Mouse (Mus musculus) right cerebral cortex, postnatal 36 days (tissue): ENCODE measurements around the gene Ndufa7.
"Not testable (repeated sequence)": the region's sequence is repeated elsewhere in the genome, so short reads cannot be mapped to it uniquely, and the experiment has no call there.

Experiments
- DNase-seq, 2 experiments: peaks; one replicate each; pipeline ENCODE4 v3.0.0; 2022; ENCODE audit warnings: low spot score in 2 of 2, mixed read lengths in 1 of 2

The Ndufa7 gene

DNA sequence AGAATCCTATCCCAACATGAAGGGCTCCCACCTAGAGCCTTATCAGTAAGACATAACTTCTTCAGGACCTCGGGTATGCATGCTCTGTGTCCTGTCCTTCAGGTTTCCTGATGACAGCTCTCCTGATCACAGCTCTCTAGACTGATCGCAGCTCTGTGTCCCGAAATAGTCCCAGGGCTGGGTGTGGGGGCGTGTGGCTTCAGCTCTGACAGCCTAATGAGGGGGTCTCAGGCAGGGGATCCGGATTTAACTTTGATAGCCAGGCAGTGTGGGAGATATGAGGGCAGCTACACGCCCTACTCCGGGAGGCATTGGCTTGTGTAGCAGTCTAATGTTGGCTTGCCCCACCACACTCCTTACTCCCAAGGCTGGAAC lies 13.2 kb upstream of the Ndufa7 start:
- DNase-seq = no peak

DNA sequence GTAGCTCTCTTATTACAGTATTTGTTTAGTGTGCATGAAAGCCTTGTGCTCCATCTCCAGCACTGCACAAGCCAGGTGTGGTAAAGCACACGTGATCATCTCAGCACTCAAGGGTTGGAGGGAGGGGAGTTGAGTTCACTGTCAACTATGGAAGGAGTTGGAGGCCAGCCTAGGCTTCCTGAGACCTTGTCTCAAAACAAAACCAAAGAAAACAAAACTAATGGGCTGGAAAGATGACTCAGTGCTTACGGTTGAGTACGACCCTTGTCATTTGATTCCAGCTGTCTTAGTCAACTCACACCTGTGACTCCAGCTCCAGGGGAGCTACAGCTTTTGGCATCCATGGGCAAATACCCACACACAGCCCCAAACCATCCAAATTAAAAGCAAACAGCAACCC lies 11.9 kb upstream of the Ndufa7 start:
- no peak for DNase-seq

DNA sequence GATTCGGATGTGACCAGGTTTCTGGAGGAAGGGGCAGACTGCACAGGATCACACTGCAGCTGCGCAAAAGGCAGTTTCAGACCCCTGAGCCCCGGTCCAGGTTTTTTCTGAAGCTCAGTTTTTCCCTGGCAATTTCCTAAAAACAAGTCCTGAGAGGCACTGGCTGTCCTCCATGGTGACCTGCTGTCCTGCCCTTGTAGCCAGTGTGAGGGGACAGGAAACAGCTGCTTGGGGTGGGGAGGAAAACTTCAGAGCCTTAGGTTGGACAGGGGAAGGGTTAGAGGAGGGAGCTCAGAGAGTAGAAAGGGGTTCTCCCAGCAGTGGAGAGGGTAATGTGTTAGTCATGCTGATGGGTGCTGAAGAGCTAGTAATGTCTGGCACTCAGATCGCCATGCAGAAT lies 11.4 kb upstream of the Ndufa7 start:
- DNase-seq = no peak

DNA sequence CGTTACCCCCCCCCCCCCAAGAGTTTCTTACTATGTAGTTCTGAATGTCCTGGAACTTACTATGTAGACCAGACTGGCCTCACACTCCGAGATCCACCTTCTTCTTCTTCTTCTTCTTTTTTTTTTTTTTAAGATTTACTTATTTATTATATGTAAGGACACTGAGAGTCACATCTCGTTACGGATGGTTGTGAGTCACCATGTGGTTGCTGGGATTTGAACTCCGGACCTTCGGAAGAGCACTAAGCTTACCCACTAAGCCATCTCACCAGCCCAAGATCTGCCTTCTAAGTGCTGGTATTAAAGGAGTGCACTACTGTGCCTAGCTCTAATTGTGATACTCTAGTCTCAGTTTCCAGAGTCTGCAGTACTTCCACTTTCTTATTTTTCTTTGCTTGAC lies 9.0 kb upstream of the Ndufa7 start:
- DNase-seq = no peak

DNA sequence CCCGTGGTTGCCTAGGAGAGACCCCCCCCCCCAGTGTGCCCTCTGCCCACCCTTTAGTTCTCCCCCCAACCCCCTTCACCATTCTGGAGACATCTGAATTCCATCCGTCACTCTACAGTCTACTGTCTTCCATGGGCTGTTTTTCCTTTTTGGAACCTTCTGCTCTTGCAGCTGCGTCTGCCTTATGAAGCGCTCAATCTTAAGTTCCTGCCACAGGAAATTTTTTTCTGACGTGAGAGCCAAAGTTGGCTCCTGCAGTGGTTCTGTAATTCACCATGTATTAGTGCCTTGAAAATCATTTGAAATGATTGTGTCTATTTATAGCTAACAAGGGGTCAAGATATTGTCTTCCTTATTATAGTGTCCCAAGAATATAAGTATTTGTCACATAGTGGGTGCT lies 7.8 kb upstream of the Ndufa7 start:
- DNase-seq = no peak

DNA sequence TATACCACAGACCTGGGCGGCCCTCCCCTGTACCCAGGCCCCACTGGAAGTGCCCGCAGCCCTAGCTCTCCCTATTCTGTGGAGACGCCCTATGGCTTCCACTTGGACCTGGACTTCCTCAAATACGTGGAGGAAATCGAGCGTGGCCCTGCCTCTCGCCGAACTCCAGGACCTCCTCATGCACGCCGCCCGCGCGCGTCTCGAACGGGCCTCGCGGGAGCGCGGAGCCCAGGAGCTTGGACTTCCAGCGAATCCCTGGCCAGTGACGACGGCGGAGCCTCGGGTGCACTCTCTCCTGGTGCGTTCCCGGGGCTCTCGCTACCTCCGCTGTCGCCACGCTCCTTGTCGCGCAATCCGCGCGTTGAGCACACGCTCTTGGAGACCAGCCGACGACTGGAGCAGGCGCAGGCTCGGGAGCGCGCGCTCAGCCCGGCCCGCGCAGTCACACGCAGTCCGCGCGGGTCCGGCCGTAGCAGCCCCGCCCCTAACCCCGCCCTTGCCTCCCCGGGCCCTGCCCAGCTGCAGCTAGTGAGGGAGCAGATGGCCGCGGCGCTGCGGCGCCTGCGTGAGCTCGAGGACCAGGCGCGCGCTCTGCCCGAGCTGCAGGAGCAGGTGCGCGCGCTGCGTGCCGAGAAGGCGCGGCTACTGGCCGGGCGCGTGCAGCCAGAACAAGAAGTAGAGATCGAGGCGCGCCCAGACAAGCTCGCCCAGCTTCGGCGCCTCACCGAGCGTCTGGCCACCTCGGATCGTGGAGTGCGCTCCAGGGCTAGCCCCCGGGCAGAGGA lies 7.0 kb upstream of the Ndufa7 start:
- peak; percentile 90 to 92 for DNase-seq

DNA sequence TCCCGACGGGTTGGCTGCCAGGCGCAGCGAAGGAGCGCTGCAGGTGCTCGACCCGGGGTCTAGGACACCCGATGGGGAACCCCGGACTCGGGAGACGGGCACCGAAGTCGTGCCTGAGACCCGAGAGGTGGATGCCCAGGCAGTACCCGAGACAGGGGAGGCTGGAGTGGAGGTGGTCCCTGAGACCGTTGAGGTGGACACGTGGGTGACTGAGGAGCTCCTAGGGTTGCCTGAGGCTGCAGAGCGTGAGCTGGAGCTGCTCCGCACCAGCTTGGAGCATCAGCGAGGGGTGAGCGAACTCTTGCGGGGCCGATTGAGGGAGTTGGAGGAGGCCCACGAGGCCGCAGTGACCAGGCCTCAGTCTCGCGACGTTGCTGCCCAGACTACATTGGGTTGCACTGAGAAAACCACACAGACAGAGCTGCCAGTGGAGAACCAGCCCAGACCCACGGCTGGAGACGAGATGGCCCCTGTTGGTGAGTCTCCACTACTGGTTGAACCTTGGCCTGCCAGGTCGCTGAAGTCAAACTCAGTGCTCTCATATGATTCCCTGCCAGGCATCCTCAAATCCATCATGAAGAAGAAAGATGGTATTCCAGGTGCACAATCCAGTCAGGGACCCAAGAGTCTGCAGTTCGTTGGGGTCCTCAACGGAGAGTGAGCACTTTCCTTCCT lies 6.3 kb upstream of the Ndufa7 start:
- no peak for DNase-seq

DNA sequence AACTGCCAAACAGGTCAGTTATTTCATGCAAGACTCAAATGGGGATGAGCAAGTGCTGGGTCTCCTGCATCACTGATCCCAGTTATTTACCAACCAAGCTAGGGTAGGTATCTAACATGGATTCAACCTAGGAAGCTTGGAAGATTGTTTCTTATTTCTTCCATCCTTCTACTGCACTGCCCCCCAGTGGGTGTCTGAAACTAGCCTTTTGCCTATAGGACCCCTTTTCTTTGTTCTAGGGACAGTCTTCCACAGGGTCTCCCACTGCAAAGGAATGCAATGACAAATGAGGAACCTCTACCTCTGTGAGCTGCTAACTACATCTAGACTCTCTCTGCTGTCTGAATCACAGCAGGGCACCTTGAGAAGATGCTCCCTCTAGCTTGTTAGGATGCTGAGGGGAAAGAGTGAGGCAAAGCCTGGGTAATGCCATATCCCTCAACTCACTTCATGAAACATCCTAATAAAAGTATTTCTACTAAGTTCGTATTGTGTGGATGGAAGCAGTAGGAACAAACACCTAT lies 1.9 kb upstream of the Ndufa7 start:
- no peak for DNase-seq

DNA sequence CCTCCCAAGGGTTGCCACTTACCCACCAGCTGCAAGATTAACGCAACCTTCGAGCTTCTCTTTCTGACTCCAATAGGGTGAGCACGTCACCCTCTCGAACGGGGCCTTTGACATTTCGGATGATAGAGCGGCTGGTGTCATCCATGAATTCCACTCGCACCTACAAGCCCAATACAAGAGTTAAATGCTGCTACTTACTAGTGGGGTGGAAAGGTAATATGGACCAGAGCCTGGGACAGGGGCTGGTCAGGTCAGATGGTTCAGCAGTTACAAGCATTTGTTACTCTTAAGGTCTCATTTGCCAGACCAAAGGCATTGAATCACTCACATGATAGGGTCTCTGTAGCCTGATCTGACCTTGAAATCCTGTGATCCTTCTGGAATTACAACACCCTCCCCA lies 1.2 kb upstream of the Ndufa7 start:
- not testable (repeated sequence) for DNase-seq

DNA sequence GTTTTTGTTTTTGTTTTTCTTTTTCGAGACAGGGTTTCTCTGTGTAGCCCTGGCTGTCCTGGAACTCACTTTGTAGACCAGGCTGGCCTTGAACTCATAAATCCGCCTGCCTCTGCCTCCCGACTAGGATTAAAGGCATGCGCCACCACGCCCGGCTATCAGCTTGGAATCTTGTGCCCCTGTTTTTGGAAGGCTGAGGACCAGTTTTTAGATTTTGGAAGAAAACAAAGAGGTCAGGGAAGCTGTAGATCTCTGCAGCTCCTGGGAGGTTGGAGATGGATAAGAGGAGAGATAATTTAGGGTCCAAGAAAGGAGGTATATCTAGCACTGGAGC lies 592 bp downstream of the Ndufa7 start:
- not testable (repeated sequence) for DNase-seq

DNA sequence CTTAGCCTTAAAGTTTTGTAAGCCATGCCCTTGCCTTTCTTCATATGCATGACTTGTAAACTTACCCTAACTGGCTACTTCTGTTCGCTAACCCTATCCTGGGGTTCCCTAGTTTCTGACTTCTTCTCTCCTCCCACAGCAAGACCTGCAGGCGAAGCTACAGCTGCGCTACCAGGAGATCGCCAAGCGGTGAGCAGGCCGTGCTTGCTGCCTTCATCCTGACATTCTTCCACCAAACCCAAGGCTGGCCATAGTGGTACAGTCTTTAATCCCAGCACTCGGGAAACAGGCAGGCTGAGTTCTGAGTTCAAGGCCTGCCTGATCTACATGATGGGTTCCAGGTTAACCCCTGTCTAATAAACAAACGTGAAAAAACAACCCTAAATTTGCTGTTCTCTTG lies 1.1 kb downstream of the Ndufa7 start:
- DNase-seq = no peak

DNA sequence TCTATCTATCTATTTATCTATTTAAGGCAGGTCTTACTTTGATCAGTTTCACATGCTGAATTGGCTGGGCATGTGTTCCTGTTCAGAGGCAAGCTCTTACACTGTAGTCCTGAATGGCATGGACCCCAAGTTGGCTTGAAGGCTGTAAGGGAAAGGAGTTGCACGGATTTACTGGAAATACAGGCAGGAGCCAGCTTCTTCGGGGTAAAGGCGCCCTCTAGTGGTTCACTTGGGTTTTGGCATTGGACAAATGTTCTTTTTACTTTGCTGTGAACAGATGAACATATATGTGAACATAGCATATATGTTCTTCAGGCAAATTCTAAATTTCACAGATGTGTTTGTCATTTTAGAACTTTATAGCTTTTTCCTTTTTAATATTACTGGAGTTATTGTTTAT lies 2.5 kb downstream of the Ndufa7 start:
- DNase-seq = peak in 1 of 2 experiments; percentile 54

DNA sequence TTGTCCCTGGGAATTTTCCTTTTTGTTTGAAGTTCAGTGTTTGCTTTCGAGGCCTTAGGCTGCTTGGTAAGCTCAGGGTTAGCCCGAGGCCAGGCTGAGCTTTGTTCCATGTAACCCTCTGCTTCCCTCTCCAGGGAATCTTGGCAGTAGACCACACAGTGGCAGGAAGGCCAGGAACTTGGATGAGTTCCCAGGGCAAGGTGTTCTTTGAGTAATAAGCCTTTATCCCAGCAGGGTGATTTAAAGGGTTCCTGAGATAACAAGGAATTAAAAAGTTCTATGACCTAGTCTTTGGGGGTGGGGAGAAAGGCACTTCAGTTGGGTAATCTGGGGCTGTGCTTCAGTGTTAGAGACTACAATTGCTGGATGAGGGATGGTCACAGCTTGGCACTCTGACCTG lies 4.5 kb downstream of the Ndufa7 start:
- no peak for DNase-seq

DNA sequence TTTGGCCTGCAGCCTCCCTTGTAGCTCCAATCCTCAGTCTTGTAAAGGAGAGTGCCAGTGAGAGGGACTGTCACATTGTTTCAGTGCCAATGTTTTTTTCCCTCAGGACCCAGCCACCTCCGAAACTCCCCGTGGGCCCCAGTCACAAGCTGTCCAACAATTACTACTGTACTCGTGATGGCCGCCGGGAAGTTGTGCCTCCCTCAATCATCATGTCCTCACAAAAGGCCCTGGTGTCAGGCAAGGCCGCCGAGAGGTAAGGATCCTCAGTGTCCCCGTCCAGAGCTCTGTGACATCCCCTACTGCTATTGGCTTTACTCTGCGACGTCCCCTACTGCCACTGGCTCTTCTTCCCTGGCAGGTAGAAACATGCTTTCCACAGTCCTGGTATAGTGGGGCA lies 5.2 kb downstream of the Ndufa7 start:
- DNase-seq = no peak

DNA sequence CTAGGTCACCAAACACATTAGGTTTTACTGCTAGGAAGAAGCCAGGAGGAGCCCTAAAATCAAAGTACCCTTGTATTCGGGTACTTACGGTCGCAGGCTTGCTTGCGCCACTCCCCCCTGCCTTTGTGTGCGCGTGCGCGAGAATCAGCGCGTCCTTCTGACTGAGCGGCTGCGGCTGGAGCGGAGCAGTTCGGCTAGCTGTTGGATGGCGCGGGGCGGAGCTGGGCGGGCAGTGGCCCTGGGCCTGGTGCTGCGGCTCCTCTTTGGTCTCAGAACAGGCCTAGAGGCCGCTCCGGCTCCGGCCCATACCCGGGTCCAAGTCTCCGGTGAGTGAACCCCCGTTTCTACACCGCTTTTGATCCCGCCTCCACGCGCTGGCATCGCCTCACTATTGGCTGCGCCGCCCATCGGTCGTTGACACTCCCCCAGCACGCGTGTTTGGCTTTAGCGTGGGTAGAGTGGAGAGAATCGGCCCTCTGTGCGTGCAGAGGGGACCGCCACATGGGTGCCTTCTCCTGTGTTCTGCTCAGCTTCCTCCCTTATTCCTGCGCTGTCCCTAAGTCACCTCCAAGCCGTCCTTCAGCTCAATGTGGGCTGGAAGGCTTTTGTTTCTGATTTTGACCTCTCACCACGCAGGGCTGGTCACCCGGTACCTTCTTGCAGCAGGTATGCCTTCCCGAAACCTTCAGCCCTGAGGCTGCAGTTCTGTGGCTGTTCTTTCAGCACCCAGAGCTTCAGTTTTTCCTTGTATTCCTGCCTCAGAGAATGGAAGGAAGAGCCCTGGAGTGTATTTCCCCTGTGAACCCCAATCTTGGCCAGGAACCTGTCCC lies 18.8 kb downstream of the Ndufa7 start, which contains the start of gene Cd320:
Gene Cd320 (plus strand): TSS at position 126 of the 830 bp plus-strand sequence.
- DNase-seq = peak; percentile 89

DNA sequence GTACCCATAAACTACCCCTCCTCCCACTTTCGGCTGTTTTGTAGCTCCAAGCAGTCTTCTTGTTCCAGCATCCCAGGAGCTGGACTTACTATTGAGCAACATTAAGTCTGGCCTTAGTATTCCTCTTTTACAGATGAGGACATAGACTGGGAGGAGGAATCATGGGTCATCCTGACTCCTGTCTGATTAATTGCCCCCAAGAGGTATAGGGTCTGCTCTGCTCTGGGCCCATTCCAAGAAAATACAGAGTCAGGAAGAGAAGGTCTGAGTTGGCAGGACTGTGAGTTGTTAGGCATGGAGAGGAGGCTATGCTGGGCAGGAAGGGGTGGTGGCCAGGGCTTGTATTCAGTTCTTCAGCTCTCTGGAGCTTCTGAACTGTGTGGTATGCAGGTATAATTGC lies 19.8 kb downstream of the Ndufa7 start:
- DNase-seq = no peak

DNA sequence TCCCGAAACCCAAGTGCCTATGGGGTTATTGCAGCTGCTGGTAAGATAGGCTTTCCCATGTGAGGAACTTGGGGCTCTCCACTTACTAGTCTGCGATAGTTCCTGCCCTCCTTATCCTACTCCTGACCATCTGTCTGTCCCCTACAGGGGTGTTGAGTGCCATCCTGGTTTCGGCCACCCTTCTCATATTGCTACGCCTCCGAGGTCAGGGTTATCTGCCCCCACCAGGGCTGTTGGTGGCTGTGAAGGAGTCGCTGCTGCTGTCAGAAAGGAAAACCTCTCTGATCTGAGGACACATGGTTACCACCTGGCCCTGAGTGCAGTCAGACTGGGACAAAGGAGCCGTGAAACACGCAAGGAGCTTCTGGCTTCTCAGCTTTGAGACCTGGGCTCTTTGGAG lies 23.8 kb downstream of the Ndufa7 start:
- no peak for DNase-seq

DNA sequence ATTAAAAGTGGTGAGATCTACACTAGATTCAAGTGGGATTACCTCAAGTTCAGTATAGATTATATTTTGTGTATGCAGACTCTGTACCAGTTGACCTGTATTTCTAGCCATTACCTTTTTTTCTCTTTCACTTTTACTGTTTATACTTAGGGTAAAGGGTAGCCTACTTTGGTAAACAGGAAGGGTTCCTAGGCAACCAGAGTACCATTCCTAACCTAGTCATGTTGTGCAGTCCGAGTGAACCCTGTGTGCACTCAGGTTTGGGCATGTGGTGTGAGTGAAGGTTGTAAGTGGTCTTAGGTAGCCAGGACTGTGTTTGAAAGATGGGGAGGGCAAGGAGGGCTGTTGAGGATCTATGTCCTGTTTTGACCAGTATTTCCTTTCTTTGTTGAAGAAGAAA lies 27.0 kb downstream of the Ndufa7 start:
- DNase-seq = no peak

DNA sequence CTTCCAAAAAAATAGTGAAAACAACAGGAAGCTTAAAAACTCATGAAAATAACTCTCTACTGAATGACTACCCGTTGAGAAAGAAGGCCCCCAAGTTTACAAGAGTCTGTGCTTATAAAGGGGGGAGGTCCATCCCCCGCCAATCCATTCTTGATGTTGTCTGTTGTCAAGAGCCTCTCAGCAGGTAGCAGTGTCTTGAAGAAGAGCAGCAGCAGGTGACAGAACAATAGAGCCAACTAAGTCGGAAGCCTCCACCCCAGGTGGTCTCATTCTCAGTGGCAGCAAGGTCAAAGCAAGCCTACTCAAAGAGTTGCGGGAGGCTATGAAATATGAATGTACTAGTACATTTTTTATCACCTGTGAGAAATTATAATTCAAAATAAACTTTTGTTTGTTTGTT lies 33.4 kb downstream of the Ndufa7 start:
- no peak for DNase-seq

DNA sequence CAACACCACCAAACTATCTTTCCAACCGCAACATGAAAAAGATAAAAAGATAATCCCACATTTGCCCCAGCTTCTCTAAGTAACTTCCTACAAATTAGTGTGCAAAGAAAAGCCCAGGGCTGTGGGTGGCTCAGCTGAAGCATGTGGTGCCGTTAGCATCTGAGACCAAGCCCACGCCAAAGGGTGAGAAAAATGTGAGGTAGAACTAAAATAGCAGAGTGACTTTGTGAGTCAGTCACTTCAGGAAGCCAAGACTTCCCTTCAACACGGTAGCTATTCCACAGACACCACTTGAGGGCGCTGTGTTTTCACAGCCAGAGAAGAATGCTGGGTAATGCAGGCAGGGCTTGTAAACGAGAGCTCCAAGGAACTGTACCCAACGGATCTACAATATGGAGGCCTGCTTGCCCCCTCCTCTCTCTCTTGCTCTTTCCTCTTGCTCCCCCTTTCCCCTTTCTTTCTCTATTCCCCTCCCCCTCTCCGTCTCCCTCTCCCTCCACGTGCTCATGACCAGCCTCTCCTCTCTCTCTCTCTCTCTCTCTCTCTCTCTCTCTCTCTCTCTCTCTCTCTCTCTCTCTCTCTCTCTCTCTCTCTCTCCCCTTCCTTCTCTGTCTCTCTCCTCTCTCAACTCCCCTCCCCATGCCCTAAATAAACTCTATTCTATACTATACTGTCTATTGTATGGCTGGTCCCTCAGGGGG lies 41.1 kb downstream of the Ndufa7 start:
- peak; percentile 80 to 93 for DNase-seq

DNA sequence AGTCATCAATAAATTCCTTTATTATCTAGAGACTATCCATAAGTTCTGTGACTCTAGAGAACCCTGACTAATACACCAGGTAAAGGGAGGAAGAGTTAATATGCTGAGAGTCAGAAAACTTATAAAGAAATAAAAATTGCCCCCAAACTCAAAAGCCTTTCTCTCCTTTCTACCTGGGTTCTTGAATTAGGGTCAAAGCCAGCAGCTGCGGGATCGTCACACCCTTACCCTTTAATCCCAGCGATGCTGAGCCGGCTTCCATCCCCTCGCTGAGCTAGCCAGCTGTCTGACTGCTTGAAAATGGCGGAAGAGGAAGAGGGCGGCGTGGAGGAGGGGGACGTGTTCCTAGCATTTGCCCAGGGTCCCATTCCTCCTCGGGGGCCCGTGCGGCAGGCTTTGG lies 49.2 kb downstream of the Ndufa7 start, which contains the start of gene Gm7029:
Gene Gm7029 (plus strand): TSS at position 301 of the 400 bp plus-strand sequence.
- not testable (repeated sequence) for DNase-seq

DNA sequence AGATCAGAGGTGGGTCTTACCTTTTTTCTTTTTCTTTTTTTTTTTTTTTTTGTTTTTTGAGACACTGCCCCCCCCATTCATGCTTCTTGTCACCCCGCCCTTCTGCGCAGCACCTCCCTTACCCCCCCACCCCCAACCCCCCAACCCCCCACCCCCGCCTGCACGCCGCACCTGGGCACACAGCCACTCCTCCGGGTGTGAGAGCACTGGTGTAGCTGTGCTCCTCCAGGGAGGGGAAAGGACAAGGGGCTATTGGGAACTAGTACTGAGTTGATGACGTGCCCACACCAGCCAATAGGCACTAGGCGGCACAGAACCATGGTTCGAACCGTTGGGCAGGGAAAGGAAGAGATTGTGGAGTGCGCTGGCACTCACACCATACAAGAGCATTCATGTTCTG lies 50.0 kb downstream of the Ndufa7 start:
- no peak for DNase-seq
